Mouse (Mus musculus): ENCODE data around the gene Shprh.
"Not testable (repeated sequence)": the region's sequence is repeated elsewhere in the genome, so short reads cannot be mapped to it uniquely, and the experiment has no call there.

Gene Shprh

GRCm38 (mm10) chr10:11248210-11248609 is 99.0 kb downstream of the Shprh start:
- no peak for DNase-seq (ENCODE audit: low spot score)

GRCm38 (mm10) chr10:11250247-11250997 is 101.2 kb downstream of the Shprh start:
- no peak for DNase-seq (ENCODE audit: low spot score)

GRCm38 (mm10) chr10:11253581-11253980 is 104.4 kb downstream of the Shprh start:
- not testable (repeated sequence) for DNase-seq (ENCODE audit: low spot score)

- no peak for DNase-seq (ENCODE audit: low spot score)
Observed at GRCm38 (mm10) chr10:11260119-11260518, 110.9 kb downstream of the Shprh start.

- DNase-seq (ENCODE audit: low spot score) = not testable (repeated sequence)
Observed at GRCm38 (mm10) chr10:11262292-11262691, 113.1 kb downstream of the Shprh start.

GRCm38 (mm10) chr10:11263795-11264194 is 114.6 kb downstream of the Shprh start:
- DNase-seq (ENCODE audit: low spot score) = not testable (repeated sequence)

Measured in retina, embryonic 14.5 days (tissue).